Mouse (Mus musculus): ENCODE measurements around the gene Igfbp1. TPM values are rescaled to one million over a fixed set of nuclear protein-coding genes. Genes with fewer than 3 reads are reported as not detected.

Igfbp1 gene
- not detected in 2 replicates for polyA plus RNA-seq (2012; ENCODE audit: insufficient read depth, insufficient read length, missing spikeins)

- H3K27ac ChIP-seq (ENCODE audit: insufficient read depth, low read depth, low read length), result no peak within 1 kb of the TSS
- TF ChIP-seq POLR2A (IDR thresholded peaks at IDR 0.05; ENCODE audit: borderline replicate concordance, low read depth, low read length) (no peak), CTCF (IDR thresholded peaks at IDR 0.05; ENCODE audit: low read depth, low read length) (no peak)
- H3K4me1 ChIP-seq (ENCODE audit: control insufficient read depth, insufficient read depth, low read length), result no peaks in the 10 kb centered on the region
- no peak within 1 kb of the TSS for H3K4me3 ChIP-seq (ENCODE audit: insufficient read depth, low read length)
Observed at GRCm38 (mm10) chr11:7197491-7197941, at the start of gene Igfbp1. Gene Igfbp1, plus strand, starts transcription at chr11:7197782.

GRCm38 (mm10) chr11:7147945-7148344, 49.6 kb upstream of the Igfbp1 start:
- H3K4me3 ChIP-seq (ENCODE audit: insufficient read depth, low read length), result no peak overlapping the region
- no peak overlapping the region for H3K27ac ChIP-seq (ENCODE audit: insufficient read depth, low read depth, low read length)
- no peaks in the 10 kb centered on the region for H3K4me1 ChIP-seq (ENCODE audit: control insufficient read depth, insufficient read depth, low read length)
- no peak for TF ChIP-seq POLR2A (IDR thresholded peaks at IDR 0.05; ENCODE audit: borderline replicate concordance, low read depth, low read length)
- TF ChIP-seq CTCF (IDR thresholded peaks at IDR 0.05; ENCODE audit: low read depth, low read length), result no peak

GRCm38 (mm10) chr11:7149471-7149870, 48.1 kb upstream of the Igfbp1 start:
- H3K4me3 ChIP-seq (ENCODE audit: insufficient read depth, low read length), result no peak overlapping the region
- H3K27ac ChIP-seq (ENCODE audit: insufficient read depth, low read depth, low read length), result no peak overlapping the region
- TF ChIP-seq CTCF (IDR thresholded peaks at IDR 0.05; ENCODE audit: low read depth, low read length) (no peak), POLR2A (IDR thresholded peaks at IDR 0.05; ENCODE audit: borderline replicate concordance, low read depth, low read length) (no peak)
- no peaks in the 10 kb centered on the region for H3K4me1 ChIP-seq (ENCODE audit: control insufficient read depth, insufficient read depth, low read length)

- H3K4me1 ChIP-seq (ENCODE audit: control insufficient read depth, insufficient read depth, low read length), result no peaks in the 10 kb centered on the region
- H3K4me3 ChIP-seq (ENCODE audit: insufficient read depth, low read length), result no peak overlapping the region
- H3K27ac ChIP-seq (ENCODE audit: insufficient read depth, low read depth, low read length), result no peak overlapping the region
- TF ChIP-seq POLR2A (IDR thresholded peaks at IDR 0.05; ENCODE audit: borderline replicate concordance, low read depth, low read length) (no peak), CTCF (IDR thresholded peaks at IDR 0.05; ENCODE audit: low read depth, low read length) (no peak)
Observed at GRCm38 (mm10) chr11:7150511-7150910, 47.1 kb upstream of the Igfbp1 start.

GRCm38 (mm10) chr11:7152371-7152770, 45.2 kb upstream of the Igfbp1 start:
- no peak overlapping the region for H3K27ac ChIP-seq (ENCODE audit: insufficient read depth, low read depth, low read length)
- TF ChIP-seq CTCF (IDR thresholded peaks at IDR 0.05; ENCODE audit: low read depth, low read length) (no peak), POLR2A (IDR thresholded peaks at IDR 0.05; ENCODE audit: borderline replicate concordance, low read depth, low read length) (no peak)
- H3K4me3 ChIP-seq (ENCODE audit: insufficient read depth, low read length), result no peak overlapping the region
- H3K4me1 ChIP-seq (ENCODE audit: control insufficient read depth, insufficient read depth, low read length), result no peaks in the 10 kb centered on the region

GRCm38 (mm10) chr11:7153081-7153480, 44.5 kb upstream of the Igfbp1 start:
- TF ChIP-seq CTCF (IDR thresholded peaks at IDR 0.05; ENCODE audit: low read depth, low read length), result no peak
- TF ChIP-seq POLR2A (IDR thresholded peaks at IDR 0.05; ENCODE audit: borderline replicate concordance, low read depth, low read length), result no peak
- Histone ChIP-seq H3K4me3 (ENCODE audit: insufficient read depth, low read length) (no peak overlapping the region), H3K4me1 (ENCODE audit: control insufficient read depth, insufficient read depth, low read length) (no peaks in the 10 kb centered on the region), H3K27ac (ENCODE audit: insufficient read depth, low read depth, low read length) (no peak overlapping the region)

- Histone ChIP-seq H3K4me1 (ENCODE audit: control insufficient read depth, insufficient read depth, low read length) (no peaks in the 10 kb centered on the region), H3K27ac (ENCODE audit: insufficient read depth, low read depth, low read length) (no peak overlapping the region), H3K4me3 (ENCODE audit: insufficient read depth, low read length) (no peak overlapping the region)
- TF ChIP-seq POLR2A (IDR thresholded peaks at IDR 0.05; ENCODE audit: borderline replicate concordance, low read depth, low read length) (no peak), CTCF (IDR thresholded peaks at IDR 0.05; ENCODE audit: low read depth, low read length) (no peak)
Observed at GRCm38 (mm10) chr11:7156427-7156826, 41.2 kb upstream of the Igfbp1 start.

GRCm38 (mm10) chr11:7158196-7158595, 39.4 kb upstream of the Igfbp1 start:
- no peak for TF ChIP-seq POLR2A (IDR thresholded peaks at IDR 0.05; ENCODE audit: borderline replicate concordance, low read depth, low read length)
- TF ChIP-seq CTCF (IDR thresholded peaks at IDR 0.05; ENCODE audit: low read depth, low read length), result no peak
- H3K4me1 ChIP-seq (ENCODE audit: control insufficient read depth, insufficient read depth, low read length), result no peaks in the 10 kb centered on the region
- no peak overlapping the region for H3K27ac ChIP-seq (ENCODE audit: insufficient read depth, low read depth, low read length)
- H3K4me3 ChIP-seq (ENCODE audit: insufficient read depth, low read length), result no peak overlapping the region

GRCm38 (mm10) chr11:7160146-7160545, 37.4 kb upstream of the Igfbp1 start:
- no peaks in the 10 kb centered on the region for H3K4me1 ChIP-seq (ENCODE audit: control insufficient read depth, insufficient read depth, low read length)
- no peak overlapping the region for H3K27ac ChIP-seq (ENCODE audit: insufficient read depth, low read depth, low read length)
- TF ChIP-seq POLR2A (IDR thresholded peaks at IDR 0.05; ENCODE audit: borderline replicate concordance, low read depth, low read length), result no peak
- no peak for TF ChIP-seq CTCF (IDR thresholded peaks at IDR 0.05; ENCODE audit: low read depth, low read length)
- no peak overlapping the region for H3K4me3 ChIP-seq (ENCODE audit: insufficient read depth, low read length)

GRCm38 (mm10) chr11:7160637-7161101, 36.9 kb upstream of the Igfbp1 start:
- no peaks in the 10 kb centered on the region for H3K4me1 ChIP-seq (ENCODE audit: control insufficient read depth, insufficient read depth, low read length)
- H3K4me3 ChIP-seq (ENCODE audit: insufficient read depth, low read length), result no peak overlapping the region
- no peak for TF ChIP-seq CTCF (IDR thresholded peaks at IDR 0.05; ENCODE audit: low read depth, low read length)
- no peak for TF ChIP-seq POLR2A (IDR thresholded peaks at IDR 0.05; ENCODE audit: borderline replicate concordance, low read depth, low read length)
- H3K27ac ChIP-seq (ENCODE audit: insufficient read depth, low read depth, low read length), result no peak overlapping the region
